Mouse (Mus musculus): Measurements from ENCODE around the gene Nfatc2. TPM values are rescaled to one million over a fixed set of nuclear protein-coding genes. Genes with fewer than 3 reads are reported as not detected.

Gene Nfatc2
- polyA plus RNA-seq, 1 experiment = 0.32 TPM

GRCm38 (mm10) chr2:168583084-168583483, 18.4 kb downstream of the Nfatc2 start:
- H3K27ac ChIP-seq (ENCODE audit: insufficient read depth, low read length) = no peak overlapping the region
- no peaks in the 10 kb centered on the region for H3K4me1 ChIP-seq (ENCODE audit: control insufficient read depth, insufficient read depth, low read length)
- no peak for TF ChIP-seq CTCF (IDR thresholded peaks at IDR 0.05; ENCODE audit: borderline replicate concordance, insufficient read depth, low read length)
- no peak for TF ChIP-seq POLR2A (IDR thresholded peaks at IDR 0.05; ENCODE audit: low read depth, low read length)
- H3K4me3 ChIP-seq (ENCODE audit: insufficient read depth, low read length) = no peak overlapping the region

GRCm38 (mm10) chr2:168581207-168581854, 20.1 kb downstream of the Nfatc2 start:
- H3K4me1 ChIP-seq (ENCODE audit: control insufficient read depth, insufficient read depth, low read length) = peaks cover 3% of the 10 kb centered on the region; the same call in 1 of the 2 replicates

GRCm38 (mm10) chr2:168580295-168580915, 21.1 kb downstream of the Nfatc2 start:
- Histone ChIP-seq H3K4me3 (ENCODE audit: insufficient read depth, low read length) (no peak overlapping the region), H3K4me1 (ENCODE audit: control insufficient read depth, insufficient read depth, low read length) (peaks cover 3% of the 10 kb centered on the region; the same call in 1 of the 2 replicates), H3K27ac (ENCODE audit: insufficient read depth, low read length) (no peak overlapping the region)
- TF ChIP-seq CTCF (IDR thresholded peaks at IDR 0.05; ENCODE audit: borderline replicate concordance, insufficient read depth, low read length) = no peak
- no peak for TF ChIP-seq POLR2A (IDR thresholded peaks at IDR 0.05; ENCODE audit: low read depth, low read length)

More at GRCm38 (mm10) chr2:168581207-168581854, 20.1 kb downstream of the Nfatc2 start:
- no peak overlapping the region for H3K4me3 ChIP-seq (ENCODE audit: insufficient read depth, low read length)
- H3K27ac ChIP-seq (ENCODE audit: insufficient read depth, low read length) = no peak overlapping the region
- TF ChIP-seq CTCF (IDR thresholded peaks at IDR 0.05; ENCODE audit: borderline replicate concordance, insufficient read depth, low read length) (no peak), POLR2A (IDR thresholded peaks at IDR 0.05; ENCODE audit: low read depth, low read length) (no peak)

- Histone ChIP-seq H3K4me3 (ENCODE audit: insufficient read depth, low read length) (no peak overlapping the region), H3K27ac (ENCODE audit: insufficient read depth, low read length) (no peak overlapping the region), H3K4me1 (ENCODE audit: control insufficient read depth, insufficient read depth, low read length) (peaks cover 3% of the 10 kb centered on the region; the same call in 1 of the 2 replicates)
- TF ChIP-seq CTCF (IDR thresholded peaks at IDR 0.05; ENCODE audit: borderline replicate concordance, insufficient read depth, low read length) (no peak), POLR2A (IDR thresholded peaks at IDR 0.05; ENCODE audit: low read depth, low read length) (no peak)
These were observed 21.8 kb downstream of the Nfatc2 start for GRCm38 (mm10) chr2:168579601-168580130.

GRCm38 (mm10) chr2:168579109-168579508, 22.3 kb downstream of the Nfatc2 start:
- TF ChIP-seq POLR2A (IDR thresholded peaks at IDR 0.05; ENCODE audit: low read depth, low read length) (no peak), CTCF (IDR thresholded peaks at IDR 0.05; ENCODE audit: borderline replicate concordance, insufficient read depth, low read length) (no peak)
- no peak overlapping the region for H3K4me3 ChIP-seq (ENCODE audit: insufficient read depth, low read length)
- no peak overlapping the region for H3K27ac ChIP-seq (ENCODE audit: insufficient read depth, low read length)
- peaks cover 3% of the 10 kb centered on the region; the same call in 1 of the 2 replicates for H3K4me1 ChIP-seq (ENCODE audit: control insufficient read depth, insufficient read depth, low read length)

- Histone ChIP-seq H3K27ac (ENCODE audit: insufficient read depth, low read length) (no peak overlapping the region), H3K4me1 (ENCODE audit: control insufficient read depth, insufficient read depth, low read length) (peaks cover 3% of the 10 kb centered on the region; the same call in 1 of the 2 replicates), H3K4me3 (ENCODE audit: insufficient read depth, low read length) (no peak overlapping the region)
- TF ChIP-seq POLR2A (IDR thresholded peaks at IDR 0.05; ENCODE audit: low read depth, low read length) = no peak
- TF ChIP-seq CTCF (IDR thresholded peaks at IDR 0.05; ENCODE audit: borderline replicate concordance, insufficient read depth, low read length) = no peak
These were observed 23.3 kb downstream of the Nfatc2 start for GRCm38 (mm10) chr2:168578132-168578531.

- no peak overlapping the region for H3K27ac ChIP-seq (ENCODE audit: insufficient read depth, low read length)
- peaks cover 3% of the 10 kb centered on the region; the same call in 1 of the 2 replicates for H3K4me1 ChIP-seq (ENCODE audit: control insufficient read depth, insufficient read depth, low read length)
- no peak overlapping the region for H3K4me3 ChIP-seq (ENCODE audit: insufficient read depth, low read length)
- TF ChIP-seq POLR2A (IDR thresholded peaks at IDR 0.05; ENCODE audit: low read depth, low read length) (no peak), CTCF (IDR thresholded peaks at IDR 0.05; ENCODE audit: borderline replicate concordance, insufficient read depth, low read length) (no peak)
These were observed 24.1 kb downstream of the Nfatc2 start for GRCm38 (mm10) chr2:168577381-168577780.

- no peak for TF ChIP-seq POLR2A (IDR thresholded peaks at IDR 0.05; ENCODE audit: low read depth, low read length)
- TF ChIP-seq CTCF (IDR thresholded peaks at IDR 0.05; ENCODE audit: borderline replicate concordance, insufficient read depth, low read length) = no peak
- Histone ChIP-seq H3K27ac (ENCODE audit: insufficient read depth, low read length) (no peak overlapping the region), H3K4me1 (ENCODE audit: control insufficient read depth, insufficient read depth, low read length) (peaks cover 3% of the 10 kb centered on the region; the same call in 1 of the 2 replicates), H3K4me3 (ENCODE audit: insufficient read depth, low read length) (no peak overlapping the region)
These were observed 25.6 kb downstream of the Nfatc2 start for GRCm38 (mm10) chr2:168575834-168576233.

- Histone ChIP-seq H3K27ac (ENCODE audit: insufficient read depth, low read length) (no peak overlapping the region), H3K4me3 (ENCODE audit: insufficient read depth, low read length) (no peak overlapping the region), H3K4me1 (ENCODE audit: control insufficient read depth, insufficient read depth, low read length) (peaks cover 3% of the 10 kb centered on the region; the same call in 1 of the 2 replicates)
- TF ChIP-seq CTCF (IDR thresholded peaks at IDR 0.05; ENCODE audit: borderline replicate concordance, insufficient read depth, low read length) (no peak), POLR2A (IDR thresholded peaks at IDR 0.05; ENCODE audit: low read depth, low read length) (no peak)
These were observed 26.5 kb downstream of the Nfatc2 start for GRCm38 (mm10) chr2:168574934-168575333.

- Histone ChIP-seq H3K4me1 (ENCODE audit: control insufficient read depth, insufficient read depth, low read length) (peaks cover 3% of the 10 kb centered on the region; the same call in 1 of the 2 replicates), H3K4me3 (ENCODE audit: insufficient read depth, low read length) (no peak overlapping the region), H3K27ac (ENCODE audit: insufficient read depth, low read length) (no peak overlapping the region)
- TF ChIP-seq POLR2A (IDR thresholded peaks at IDR 0.05; ENCODE audit: low read depth, low read length) (no peak), CTCF (IDR thresholded peaks at IDR 0.05; ENCODE audit: borderline replicate concordance, insufficient read depth, low read length) (no peak)
These were observed 27.6 kb downstream of the Nfatc2 start for GRCm38 (mm10) chr2:168573866-168574265.

All from embryonic fibroblast, embryonic 13.5 days (primary cell).